Mouse (Mus musculus) CH12.LX (cell line): ENCODE measurements around the gene Qser1.

Source experiments
- CTCF ChIP-seq, 2 experiments: IDR thresholded peaks in 1 of 2; conservative IDR thresholded peaks in 1 of 2; 2 replicates each; pipeline ENCODE4 v1.5.1; 2011 to 2012; ENCODE audit warnings: low read depth in 2 of 2, low read length in 2 of 2, improper control_type of control experiment in 1 of 2, inconsistent platforms in 1 of 2, mild to moderate bottlenecking in 1 of 2, moderate library complexity in 1 of 2
- EP300 ChIP-seq: IDR thresholded peaks from 2 replicates; pipeline ENCODE4 v1.6.1; 2011; ENCODE audit warnings: low read length, improper control_type of control experiment
- GABPA ChIP-seq: IDR thresholded peaks from 2 replicates; pipeline ENCODE4 v1.6.1; 2012; ENCODE audit warnings: low read depth, low read length, improper control_type of control experiment, inconsistent platforms; ENCODE audit not compliant: insufficient replicate concordance
- MAFK ChIP-seq: IDR thresholded peaks from 2 replicates; pipeline ENCODE4 v1.6.1; 2011; ENCODE audit warnings: low read length, improper control_type of control experiment; ENCODE audit not compliant: insufficient replicate concordance
- MAZ ChIP-seq: IDR thresholded peaks from 2 replicates; pipeline ENCODE4 v1.6.1; 2012; ENCODE audit warnings: low read depth, mild to moderate bottlenecking, inconsistent platforms, low read length, improper control_type of control experiment, moderate library complexity
- MXI1 ChIP-seq: IDR thresholded peaks from 2 replicates; pipeline ENCODE4 v1.6.1; 2011; ENCODE audit warnings: mild to moderate bottlenecking, low read depth, low read length, improper control_type of control experiment
- POLR2A ChIP-seq: IDR thresholded peaks from 2 replicates; pipeline ENCODE4 v1.6.1; 2011; ENCODE audit warnings: low read depth, mild to moderate bottlenecking, improper control_type of control experiment, low read length
- RAD21 ChIP-seq: IDR thresholded peaks from 2 replicates; pipeline ENCODE4 v1.6.1; 2011; ENCODE audit warnings: low read depth, mild to moderate bottlenecking, low read length, improper control_type of control experiment, moderate library complexity
- TCF12 ChIP-seq: IDR thresholded peaks from 2 replicates; pipeline ENCODE4 v1.6.1; 2014; ENCODE audit warnings: low read depth, mild to moderate bottlenecking, inconsistent platforms, low read length, improper control_type of control experiment
- USF1 ChIP-seq: IDR thresholded peaks from 2 replicates; pipeline ENCODE4 v1.6.1; 2014; ENCODE audit warnings: low read depth, mild to moderate bottlenecking, inconsistent platforms, low read length, improper control_type of control experiment
- USF2 ChIP-seq: conservative IDR thresholded peaks from 2 replicates; pipeline ENCODE4 v1.6.1; 2011; ENCODE audit warnings: low read depth, low read length, improper control_type of control experiment
- ZC3H11A ChIP-seq: IDR thresholded peaks from 2 replicates; pipeline ENCODE4 v1.6.1; 2012; ENCODE audit warnings: low read depth, mild to moderate bottlenecking, inconsistent platforms, low read length, improper control_type of control experiment
- ZMIZ1 ChIP-seq: IDR thresholded peaks from 2 replicates; pipeline ENCODE4 v1.6.1; 2012; ENCODE audit warnings: low read depth, mild to moderate bottlenecking, inconsistent platforms, low read length, improper control_type of control experiment

GRCm38 (mm10) chr2:104709786-104710337, 106.7 kb downstream of the Qser1 start:
- TF ChIP-seq RAD21 (no peak), ZMIZ1 (no peak), USF1 (no peak), GABPA (no peak), EP300 (no peak), POLR2A (no peak), CTCF (conservative IDR thresholded peaks at IDR 0.05 in 1 of 2, IDR thresholded peaks at IDR 0.05 in 1 of 2; ENCODE audit: low read depth in 2 of 2, low read length in 2 of 2) (no peak), MAZ (no peak), TCF12 (no peak), MAFK (no peak), ZC3H11A (no peak), USF2 (no peak), MXI1 (no peak)
